Mouse (Mus musculus) kidney, postnatal 10 days (tissue): ENCODE results near the gene Psg19.
"Not testable (repeated sequence)": the region's sequence is repeated elsewhere in the genome, so short reads cannot be mapped to it uniquely, and the experiment has no call there.

Experiments
- DNase-seq: peaks from one replicate; pipeline ENCODE4 v3.0.0; 2021; ENCODE audit warnings: mixed read lengths

Gene Psg19

DNA sequence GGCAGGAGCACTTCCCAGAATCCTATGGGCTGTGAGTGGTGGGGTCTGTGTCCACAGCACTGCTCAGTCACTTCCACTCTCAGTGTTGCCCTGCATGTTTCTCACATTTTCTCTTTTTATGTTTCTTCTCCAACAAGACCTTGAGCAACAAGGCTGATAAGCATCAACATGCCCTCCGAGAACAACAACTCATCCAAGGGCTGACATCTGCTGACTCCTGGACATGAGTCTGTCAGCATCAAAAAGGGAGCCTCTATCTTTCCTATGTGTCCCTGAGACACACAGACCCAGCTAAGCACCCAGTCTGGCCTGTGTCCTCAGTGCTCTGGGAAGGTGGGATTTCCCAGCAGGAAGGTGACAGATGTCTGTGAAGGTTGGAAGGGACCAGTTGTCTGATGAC, at the start of gene Psg19:
Gene Psg19, minus strand, starts transcription at position 101 of the 400 bp plus-strand sequence.
- no peak for DNase-seq

GRCm38 (mm10) chr7:18844811-18845210, 46.5 kb upstream of the Psg19 start:
- peak; percentile 21 for DNase-seq

GRCm38 (mm10) chr7:18841174-18841567, 42.9 kb upstream of the Psg19 start:
- peak; percentile 9 for DNase-seq

DNA sequence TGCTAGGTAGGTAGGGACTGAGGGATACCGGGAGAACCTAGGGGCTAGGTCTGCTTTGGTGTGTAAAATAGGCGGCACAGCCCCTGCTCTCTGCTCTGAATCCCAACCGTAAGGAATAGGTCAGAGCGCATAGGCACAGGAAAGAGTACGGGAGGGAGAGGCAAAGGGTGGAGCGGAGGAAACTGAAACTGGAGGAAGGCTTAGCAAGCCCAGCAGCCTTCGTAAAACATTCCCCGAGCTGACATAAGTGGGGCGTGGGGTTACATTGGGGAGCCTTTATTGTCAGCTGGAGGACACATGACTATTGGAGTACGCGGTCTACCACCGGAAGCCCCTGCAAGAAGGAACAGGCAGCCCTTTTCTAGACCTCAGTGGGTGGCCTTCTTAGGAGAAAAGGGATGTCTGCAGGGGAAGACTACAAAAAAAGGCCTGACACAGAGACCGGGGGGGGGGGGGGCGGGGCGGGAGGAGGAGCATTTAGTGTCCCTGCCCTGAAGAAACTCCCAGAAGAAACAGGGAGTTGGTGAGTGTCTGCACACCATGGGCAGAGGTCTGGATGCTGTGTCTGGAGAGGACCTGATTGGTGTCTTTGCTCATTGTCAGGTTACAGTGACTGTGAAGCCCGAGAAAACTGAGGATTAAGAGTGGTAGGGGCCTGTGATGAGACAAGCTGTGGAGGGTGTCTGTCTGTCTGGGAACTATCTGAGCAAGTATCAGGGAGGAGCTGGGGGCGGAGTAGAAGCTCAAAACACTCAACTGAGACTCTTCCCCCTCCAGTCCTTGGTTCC, 42.3 kb upstream of the Psg19 start:
- DNase-seq = peak; percentile 76

- DNase-seq = peak; percentile 31
These were observed 41.5 kb upstream of the Psg19 start, which contains the start of gene Mill2 for GRCm38 (mm10) chr7:18839865-18840264. Gene Mill2, plus strand, starts transcription at chr7:18839966.

DNA sequence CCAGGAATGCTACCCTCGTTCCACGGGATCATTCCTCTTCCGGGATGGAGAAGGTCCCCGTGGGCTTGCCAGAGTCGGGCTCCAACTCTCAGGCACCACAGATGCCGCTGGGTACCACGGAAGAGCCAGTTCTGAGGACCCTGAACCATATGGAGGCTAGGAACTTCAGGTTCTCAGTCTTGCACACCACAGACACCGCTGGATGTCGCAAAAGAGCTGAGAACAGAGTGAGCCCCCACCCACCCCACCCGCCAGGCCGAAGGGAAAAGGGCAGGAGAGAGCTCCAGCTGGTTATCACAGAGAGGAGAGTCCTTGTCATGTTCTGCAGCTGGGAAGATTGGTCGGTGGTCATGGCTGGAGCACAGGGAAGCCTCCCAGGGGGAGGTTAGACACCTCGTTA, 34.0 kb upstream of the Psg19 start:
- DNase-seq = peak; percentile 48

DNA sequence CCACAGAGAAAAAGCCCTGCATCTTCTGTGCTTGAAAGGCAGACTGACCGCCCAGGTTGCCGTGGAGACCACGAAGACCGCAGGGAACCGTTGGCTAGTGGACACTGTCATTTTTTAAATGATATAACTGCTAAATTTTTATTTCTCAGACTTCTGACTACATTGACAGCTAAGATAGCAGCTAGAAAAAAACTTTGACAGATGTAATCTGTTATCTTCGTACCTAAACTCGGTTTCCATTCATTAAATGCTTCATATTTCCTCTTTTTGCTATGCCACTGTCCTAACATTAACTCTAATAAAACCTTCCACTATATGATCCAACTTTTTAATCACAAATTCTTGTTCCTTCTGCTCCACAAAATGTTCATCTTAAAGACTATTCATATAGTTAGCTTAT, 31.2 kb upstream of the Psg19 start:
- no peak for DNase-seq

- peak; percentile 31 for DNase-seq
These were observed 30.3 kb upstream of the Psg19 start for GRCm38 (mm10) chr7:18828592-18828991.

- DNase-seq = no peak
These were observed 29.6 kb upstream of the Psg19 start for GRCm38 (mm10) chr7:18827792-18828546.

- no peak for DNase-seq
These were observed 23.2 kb upstream of the Psg19 start, which contains the start of gene Psg17 for GRCm38 (mm10) chr7:18821507-18821906. Gene Psg17, minus strand, starts transcription at chr7:18821607.

DNA sequence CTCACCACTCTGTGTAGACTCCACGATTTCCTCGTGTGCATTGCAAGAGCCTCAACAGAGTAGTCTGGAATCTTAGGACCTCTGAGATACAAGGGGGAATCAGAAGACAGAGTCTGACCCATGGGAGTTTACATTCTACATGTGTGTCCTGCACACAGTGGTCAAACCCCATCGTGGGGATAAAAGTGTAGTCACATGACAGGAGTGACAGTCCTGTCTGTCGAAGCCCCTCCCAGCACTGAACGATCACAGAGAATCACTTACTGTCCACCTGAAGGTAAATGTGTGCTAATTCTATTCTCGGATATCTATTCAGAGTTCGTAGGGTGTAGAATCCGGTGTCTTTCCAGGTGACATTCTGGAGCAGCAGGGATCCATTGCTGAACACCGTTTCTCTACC, 20.0 kb upstream of the Psg19 start:
- DNase-seq = no peak

DNA sequence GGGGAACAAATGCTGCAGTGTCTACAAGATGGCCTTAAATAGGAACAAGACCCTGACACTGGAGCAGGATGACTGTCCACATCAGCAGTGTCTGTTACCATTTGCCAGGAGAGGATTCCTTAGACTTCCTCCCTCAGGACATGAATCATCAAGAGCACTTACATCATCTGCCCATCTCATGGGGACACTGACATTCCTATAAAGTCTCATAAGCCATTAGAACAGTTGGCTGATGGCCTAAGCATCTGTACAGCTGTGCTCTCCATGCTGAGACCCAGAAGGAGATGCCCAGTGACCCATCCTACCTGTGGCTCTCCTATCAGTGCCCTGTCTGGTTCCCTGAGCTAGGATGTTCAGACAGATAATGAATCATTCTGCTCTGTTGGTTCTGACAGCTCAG, 5.2 kb upstream of the Psg19 start:
- DNase-seq = no peak

- no peak for DNase-seq
These were observed 809 bp upstream of the Psg19 start for GRCm38 (mm10) chr7:18799129-18799528.

DNA sequence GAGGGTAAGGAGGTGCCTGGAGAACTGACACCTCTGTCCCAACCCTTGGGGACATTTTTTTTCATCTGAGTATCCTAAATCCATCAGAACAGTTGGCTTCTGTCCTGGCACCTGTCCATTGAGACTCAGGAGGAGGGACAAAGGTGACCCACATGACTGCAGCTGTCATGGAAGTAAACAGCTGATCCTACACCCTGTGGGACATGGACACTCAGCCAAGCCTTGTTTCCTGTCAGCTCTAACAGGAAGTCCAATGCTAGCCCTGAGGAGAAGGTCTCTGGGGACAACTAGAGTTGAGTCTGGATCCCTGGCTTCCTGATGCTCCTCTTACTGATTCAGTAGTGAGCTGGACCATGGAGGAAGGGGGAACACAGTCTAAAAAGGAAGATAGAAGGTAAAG, 7.6 kb downstream of the Psg19 start:
- DNase-seq = not testable (repeated sequence)

DNA sequence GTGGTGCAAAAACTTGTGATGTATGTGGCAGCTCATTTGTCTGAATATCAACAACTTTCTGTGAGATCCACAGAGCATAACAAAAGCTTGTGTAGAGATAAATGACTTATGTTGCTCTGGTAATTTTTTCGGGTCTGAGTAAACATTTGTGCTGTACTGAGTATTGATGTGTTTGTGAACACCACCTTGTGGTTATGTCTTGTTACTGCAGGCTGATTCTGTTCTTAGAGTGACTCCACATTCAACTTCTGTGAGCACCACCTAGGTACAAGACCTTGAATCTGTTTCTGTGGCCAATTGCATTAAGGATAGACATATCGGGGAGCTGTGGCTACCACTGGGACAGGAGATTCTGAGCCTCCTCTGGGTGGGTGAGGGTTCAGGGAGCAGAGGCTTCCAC, 17.0 kb downstream of the Psg19 start:
- not testable (repeated sequence) for DNase-seq

DNA sequence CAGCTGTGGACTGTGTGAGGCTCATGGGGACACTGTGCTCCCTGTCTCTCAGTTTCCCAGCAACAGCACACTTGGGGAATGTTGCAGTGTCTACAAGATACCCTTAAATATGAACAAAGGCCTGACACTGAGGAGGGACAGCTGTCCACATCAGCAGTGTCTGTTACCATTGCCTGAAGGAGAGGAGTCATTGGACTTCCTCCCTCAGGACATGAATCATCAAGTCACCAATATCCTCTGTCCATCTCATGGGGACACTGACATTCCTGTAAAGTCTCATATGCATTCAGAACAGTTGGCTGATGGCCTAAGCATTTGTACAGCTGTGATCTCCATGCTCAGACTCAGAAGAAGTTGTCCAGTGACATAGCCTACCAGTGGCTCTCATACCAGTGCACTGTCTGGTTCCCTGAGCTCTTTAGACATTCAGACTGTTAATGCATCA, 19.0 kb downstream of the Psg19 start:
- peak; percentile 7 for DNase-seq

GRCm38 (mm10) chr7:18762885-18763284, 35.4 kb downstream of the Psg19 start:
- not testable (repeated sequence) for DNase-seq

GRCm38 (mm10) chr7:18760152-18760551, 38.2 kb downstream of the Psg19 start:
- DNase-seq = not testable (repeated sequence)

DNA sequence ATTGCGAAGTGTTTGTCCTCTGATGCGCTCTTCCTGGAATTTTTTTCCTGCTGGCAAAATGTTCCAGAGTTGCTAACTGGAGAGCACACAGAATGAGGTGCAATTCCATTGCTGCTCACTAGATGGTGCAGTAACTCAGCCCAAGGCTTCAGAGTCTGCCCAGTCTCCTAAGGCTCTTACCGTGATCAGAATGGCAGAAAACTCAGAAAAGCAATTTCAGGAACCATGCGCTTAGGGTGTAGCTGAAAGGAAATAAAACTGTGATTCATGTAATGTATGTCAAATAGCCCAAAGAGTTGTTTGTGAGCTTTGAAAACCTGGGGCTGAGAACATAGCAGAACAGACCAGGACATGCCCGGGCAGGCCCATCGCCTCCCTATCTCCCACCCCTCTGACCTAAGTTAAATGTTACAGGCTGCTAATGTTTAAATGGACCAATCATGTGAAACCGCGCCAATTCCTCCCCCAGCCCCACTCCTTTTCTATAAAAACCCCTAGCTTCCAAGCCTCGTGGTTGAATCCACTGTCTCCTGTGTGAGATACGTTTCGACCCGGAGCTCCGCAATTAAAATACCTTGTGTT, 48.3 kb downstream of the Psg19 start:
- DNase-seq = peak; percentile 83

DNA sequence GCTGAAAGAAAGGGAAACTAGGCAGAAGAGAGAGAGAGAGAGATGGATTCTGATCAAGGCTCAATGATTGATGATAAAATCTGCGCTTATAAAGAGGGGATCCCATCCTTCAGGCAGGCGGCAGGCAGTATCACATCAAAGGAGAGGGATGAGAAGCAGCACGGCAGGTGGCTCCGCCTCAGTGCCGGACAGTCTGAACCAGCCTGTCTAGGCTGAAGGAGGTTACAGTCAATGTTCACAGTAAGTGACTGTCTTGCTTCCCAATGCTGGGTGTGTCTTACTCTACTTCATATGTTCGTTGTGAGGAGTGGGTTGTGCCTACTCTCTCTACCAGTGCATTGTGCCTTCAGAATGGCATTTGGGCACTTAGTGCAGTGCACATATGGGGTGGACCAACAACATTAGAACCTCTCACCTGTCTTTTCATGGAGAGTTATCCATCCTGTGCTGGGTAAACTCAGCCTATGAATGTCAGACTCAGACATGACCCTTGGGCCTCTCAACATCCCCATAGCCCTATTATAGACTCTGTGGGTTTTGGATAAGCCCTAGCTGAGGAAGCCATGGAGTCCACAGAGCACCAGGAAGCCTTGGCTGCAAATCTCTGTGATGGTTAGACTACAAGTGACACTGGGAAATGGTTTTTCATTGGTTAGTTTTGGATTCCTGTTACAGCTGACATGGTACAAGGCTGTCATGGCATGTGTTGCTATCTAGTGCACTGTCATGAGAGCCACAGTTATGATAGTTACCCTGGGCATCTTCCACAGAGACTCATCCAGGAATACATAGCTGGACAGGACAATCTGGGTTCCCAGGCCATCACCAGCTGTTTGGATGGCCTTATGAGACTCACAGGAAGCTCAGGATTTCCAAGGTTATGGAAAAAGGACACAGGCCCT, 49.1 kb downstream of the Psg19 start:
- DNase-seq = no peak

- DNase-seq = not testable (repeated sequence)
These were observed 50.9 kb downstream of the Psg19 start for GRCm38 (mm10) chr7:18747420-18747819.

DNA sequence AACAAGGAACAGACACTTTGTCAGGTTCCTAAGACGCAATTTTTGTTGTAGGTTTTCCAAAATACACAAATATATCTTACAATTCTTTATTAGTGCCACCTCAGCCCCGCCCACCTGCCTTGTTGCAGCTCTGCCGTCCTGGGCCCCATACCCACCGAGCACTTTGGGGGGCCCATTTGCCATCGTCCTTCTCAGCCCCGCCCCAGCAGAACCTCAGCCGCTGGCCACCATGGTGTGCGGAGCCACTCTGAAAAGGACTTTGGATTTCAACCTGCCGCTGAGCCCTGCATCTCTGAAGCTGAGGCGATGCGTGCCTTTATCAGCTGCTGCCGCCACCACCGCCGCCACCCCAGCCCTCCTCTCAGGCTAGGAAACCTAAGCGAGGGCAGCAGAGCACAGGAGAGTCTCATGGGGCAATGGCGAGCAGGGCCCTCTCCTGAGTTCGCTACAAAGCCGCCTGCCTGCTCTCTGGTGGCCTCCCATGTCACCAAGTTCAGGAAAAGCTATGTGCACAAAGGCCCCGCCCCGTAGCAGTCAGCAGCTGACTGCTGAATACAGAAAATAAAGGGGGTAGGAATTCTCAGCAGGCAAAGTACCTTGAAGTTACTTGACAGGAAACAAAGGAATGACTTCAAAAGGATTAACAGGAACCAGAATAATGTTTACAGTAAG, 52.0 kb downstream of the Psg19 start:
- DNase-seq = peak; percentile 24
